In the genomic region with DNA sequence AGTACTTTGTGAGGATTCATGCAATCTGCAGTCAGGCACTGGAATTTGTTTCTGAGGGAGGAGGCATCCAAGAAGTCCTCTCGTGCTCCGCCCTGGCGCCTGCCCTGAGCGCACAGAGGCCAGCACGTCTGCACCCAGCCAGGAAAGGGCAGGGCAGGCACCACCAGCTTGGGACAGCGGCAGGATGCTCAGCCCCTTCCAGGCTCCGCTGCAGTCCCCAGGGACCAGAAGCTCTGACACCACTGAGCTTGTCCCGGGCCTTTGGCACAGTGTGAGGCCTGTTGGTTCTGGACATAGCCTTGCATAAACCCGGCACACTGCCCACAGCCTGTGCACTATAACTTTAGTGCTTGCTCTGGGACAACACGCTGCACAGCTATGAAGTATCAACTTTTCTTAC, we compare ENCODE assay signal across 9 mouse cellular contexts. TPM values are rescaled to one million over a fixed set of nuclear protein-coding genes. Genes with fewer than 3 reads are reported as not detected.
DNase-seq lines count a peak whose midpoint lies in the region; ATAC-seq and TF ChIP-seq lines count a peak whose summit lies in the region.
"Had no signal": no experiment of that assay in that cellular context is flagged by ENCODE, and none has a peak within 500 bp of the region (broad histone marks: within the 10 kb centered on the region; RNA-seq: fewer than 3 reads in every experiment).

No protein-coding gene starts in this region.

- H3K27ac ChIP-seq in embryonic facial prominence, embryonic 12.5 days, result no peak overlapping the region
- peak overlapping the region; percentile 54 for H3K27ac ChIP-seq in kidney, adult 2 months (ENCODE audit: insufficient read depth, low read depth, low read length)

- ATAC-seq in embryonic facial prominence, embryonic 12.5 days (ENCODE audit: insufficient number of reproducible peaks, insufficient read depth, low FRiP score, low TSS enrichment), result peak; percentile 56; the same call in 1 of the 2 replicates

- no peak overlapping the region for H3K9ac ChIP-seq in embryonic facial prominence, embryonic 12.5 days

- no peaks in the 10 kb centered on the region for H3K36me3 ChIP-seq in embryonic facial prominence, embryonic 12.5 days
- no peaks in the 10 kb centered on the region for H3K36me3 ChIP-seq in kidney, adult 2 months (ENCODE audit: control insufficient read depth, insufficient read depth, low read length)

- no peak for TF ChIP-seq POLR2A in kidney, adult 2 months (IDR thresholded peaks at IDR 0.05; ENCODE audit: low read depth, low read length)

- H3K4me2 ChIP-seq in embryonic facial prominence, embryonic 12.5 days (replicated peaks), result no peak overlapping the region

- peak; percentile 49 for DNase-seq in ZHBTc4 (ENCODE audit: low read depth, low spot score)
- peak; percentile 92 for DNase-seq in kidney, adult 2 months
- DNase-seq in lung, postnatal 14 days, result peak; percentile 71
- DNase-seq in thymus, postnatal 25 days, result no peak
- DNase-seq in urinary bladder, postnatal 4 days (ENCODE audit: low spot score in 2 of 2), result no peak
- DNase-seq in layer of hippocampus, adult 18-20 months (ENCODE audit: low spot score in 2 of 2), result no peak
- DNase-seq: left cerebral cortex, postnatal 4 days; spleen, adult 18-20 months had no signal

- no peaks in the 10 kb centered on the region for H3K4me1 ChIP-seq in embryonic facial prominence, embryonic 12.5 days
- no peaks in the 10 kb centered on the region for H3K4me1 ChIP-seq in kidney, adult 2 months (ENCODE audit: control insufficient read depth, insufficient read depth, low read length)

- no peaks in the 10 kb centered on the region for H3K9me3 ChIP-seq in embryonic facial prominence, embryonic 12.5 days

- TF ChIP-seq CTCF in kidney, adult 2 months (conservative IDR thresholded peaks at IDR 0.05; ENCODE audit: insufficient read depth, insufficient read length, low read depth, low read length), result no peak

- H3K27me3 ChIP-seq in embryonic facial prominence, embryonic 12.5 days, result no peaks in the 10 kb centered on the region
- H3K27me3 ChIP-seq in kidney, adult 2 months (replicated peaks; ENCODE audit: control insufficient read depth, insufficient read depth, low read length), result no peaks in the 10 kb centered on the region

- no peak overlapping the region for H3K4me3 ChIP-seq in embryonic facial prominence, embryonic 12.5 days
- H3K4me3 ChIP-seq in kidney, adult 2 months (ENCODE audit: insufficient read depth, low read depth, low read length), result no peak overlapping the region

- 59% methylated on average over 10 of the region's 10 CpGs for WGBS in embryonic facial prominence, embryonic 12.5 days
- 61% methylated on average over 10 of the region's 10 CpGs for WGBS in kidney, adult 2 months

RNA-seq across cellular contexts. Expression of a gene that starts 24.3 kb away (rescaled TPM):
- 32.8 and 41.7 TPM in 2 replicates for polyA plus RNA-seq in embryonic facial prominence, embryonic 12.5 days (2016; fragmentation: Nextera tagmentation; extraction: Ambion mirVana)
- polyA plus RNA-seq in kidney, adult 2 months (2012; rRNA removed), result 73.3 and 76.5 TPM in 2 replicates
- 100 to 1,000 TPM in 1 of 2 experiments, 10 to 100 TPM in 1; 88.8 to 199 TPM for total RNA-seq in layer of hippocampus, adult 18-20 months (2021)

Comparison
In these comparisons a context has a peak if more than half of its experiments do, and no peak if none do; other contexts are left out.
1. DNase-seq: peak in ZHBTc4 (single experiment), kidney, adult 2 months (single experiment) and lung, postnatal 14 days (single experiment); none in thymus, postnatal 25 days (single experiment), urinary bladder, postnatal 4 days (0 of 2) and layer of hippocampus, adult 18-20 months (0 of 2).